Mouse (Mus musculus): Measurements from ENCODE around the gene E030030I06Rik. TPM values are rescaled to one million over a fixed set of nuclear protein-coding genes. Genes with fewer than 3 reads are reported as not detected.

The E030030I06Rik gene
- polyA plus RNA-seq, 1 experiment from 2014 or later = 3.4 TPM

Other genes starting within 250 kb of the E030030I06Rik start
- not detected in 2 replicates for gene 4930444G20Rik, start 81.2 kb downstream of the E030030I06Rik start, polyA plus RNA-seq (2015; fragmentation: Nextera tagmentation; extraction: Ambion mirVana)
- 0.75 and 1.0 TPM in 2 replicates for gene Raet1e, start 9.3 kb upstream of the E030030I06Rik start, polyA plus RNA-seq (2015; fragmentation: Nextera tagmentation; extraction: Ambion mirVana)
- 0.58 and 0.80 TPM in 2 replicates for gene H60b, start 9.3 kb upstream of the E030030I06Rik start, polyA plus RNA-seq (2015; fragmentation: Nextera tagmentation; extraction: Ambion mirVana)
- gene Raet1d, start 211.3 kb upstream of the E030030I06Rik start, polyA plus RNA-seq (2015; fragmentation: Nextera tagmentation; extraction: Ambion mirVana) = 2.1 and 3.6 TPM in 2 replicates